Mouse (Mus musculus) kidney, postnatal 10 days (tissue): Measurements from ENCODE around the gene Nop14.

Experiments used
- DNase-seq: peaks from one replicate; pipeline ENCODE4 v3.0.0; 2021; ENCODE audit warnings: mixed read lengths

The Nop14 gene

GRCm38 (mm10) chr5:34659686-34660590 is at the start of gene Nop14, which contains the start of gene Grk4:
Nop14 (minus strand) TSS chr5:34660148.
Grk4 (plus strand) TSS chr5:34660379.
- peak; percentile 99 for DNase-seq

GRCm38 (mm10) chr5:34708436-34708835 is 48.5 kb upstream of the Nop14 start:
- DNase-seq = no peak

GRCm38 (mm10) chr5:34695521-34695920 is 35.6 kb upstream of the Nop14 start:
- no peak for DNase-seq

- no peak for DNase-seq
Observed at GRCm38 (mm10) chr5:34692782-34693181, 32.8 kb upstream of the Nop14 start.

- DNase-seq = no peak
Observed at GRCm38 (mm10) chr5:34689868-34690267, 29.9 kb upstream of the Nop14 start.

GRCm38 (mm10) chr5:34670280-34670679 is 10.3 kb upstream of the Nop14 start:
- DNase-seq = peak; percentile 26

- DNase-seq = no peak
Observed at GRCm38 (mm10) chr5:34669493-34669892, 9.5 kb upstream of the Nop14 start.

- DNase-seq = no peak
Observed at GRCm38 (mm10) chr5:34663231-34663630, 3.3 kb upstream of the Nop14 start.

- DNase-seq = no peak
Observed at GRCm38 (mm10) chr5:34661909-34662308, 2.0 kb upstream of the Nop14 start.

GRCm38 (mm10) chr5:34660591-34661130 is 713 bp upstream of the Nop14 start:
- no peak for DNase-seq

- no peak for DNase-seq
Observed at GRCm38 (mm10) chr5:34657556-34657955, 2.4 kb downstream of the Nop14 start.

GRCm38 (mm10) chr5:34654881-34655280 is 5.1 kb downstream of the Nop14 start:
- no peak for DNase-seq

GRCm38 (mm10) chr5:34652961-34653360 is 7.0 kb downstream of the Nop14 start:
- no peak for DNase-seq

- peak; percentile 80 for DNase-seq
Observed at GRCm38 (mm10) chr5:34647581-34647980, 12.4 kb downstream of the Nop14 start.

GRCm38 (mm10) chr5:34642932-34643331 is 17.0 kb downstream of the Nop14 start:
- DNase-seq = peak; percentile 58

GRCm38 (mm10) chr5:34641991-34642390 is 18.0 kb downstream of the Nop14 start:
- no peak for DNase-seq

GRCm38 (mm10) chr5:34637591-34638156 is 22.3 kb downstream of the Nop14 start:
- DNase-seq = no peak

- peak; percentile 88 for DNase-seq
Observed at GRCm38 (mm10) chr5:34636481-34637287, 23.3 kb downstream of the Nop14 start, which contains the start of gene Mfsd10. Mfsd10 (minus strand) TSS chr5:34637212.

- DNase-seq = peak; percentile 20
Observed at GRCm38 (mm10) chr5:34635665-34636192, 24.2 kb downstream of the Nop14 start.

- DNase-seq = no peak
Observed at GRCm38 (mm10) chr5:34634746-34635400, 25.1 kb downstream of the Nop14 start.

- peak; percentile 31 for DNase-seq
Observed at GRCm38 (mm10) chr5:34633641-34634040, 26.3 kb downstream of the Nop14 start.

GRCm38 (mm10) chr5:34632996-34633395 is 27.0 kb downstream of the Nop14 start:
- no peak for DNase-seq
